Mouse (Mus musculus): ENCODE measurements around the gene Olfr995.

DNA sequence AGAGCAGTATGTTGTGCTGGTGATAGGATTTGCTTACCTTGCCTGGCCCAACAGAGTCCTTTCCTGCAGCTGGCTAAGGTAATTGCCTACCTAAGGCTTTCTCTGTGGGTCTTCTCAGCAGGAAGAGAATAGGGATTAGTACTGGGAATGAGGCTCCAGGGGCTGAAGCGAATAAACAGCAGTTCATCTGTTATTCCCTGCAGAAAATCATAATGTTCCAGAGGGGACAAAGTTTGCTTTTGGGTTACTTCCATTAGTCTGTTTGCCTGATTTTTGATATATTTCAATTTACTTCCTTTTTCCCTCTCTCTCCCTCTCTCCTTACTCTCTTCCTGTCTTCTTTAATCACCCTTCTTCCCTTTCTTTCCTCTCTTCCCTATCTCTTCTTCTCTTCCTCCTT lies at the start of gene Olfr995:
- TF ChIP-seq CTCF (IDR thresholded peaks at IDR 0.05; ENCODE audit: low read depth) (no peak), EP300 (IDR thresholded peaks at IDR 0.05; ENCODE audit: low read depth) (no peak)
